Mouse (Mus musculus) erythroblast, embryonic 14.5 days (primary cell): ENCODE results near the gene Dnah8.

Experiments
- GATA1 ChIP-seq: IDR thresholded peaks from 2 replicates; pipeline ENCODE4 v1.6.1; 2012; ENCODE audit warnings: low read length, inconsistent platforms, mixed read lengths
- TAL1 ChIP-seq: IDR thresholded peaks from 3 replicates; pipeline ENCODE4 v1.6.1; 2012; ENCODE audit warnings: low read length, inconsistent platforms, mixed read lengths

GRCm38 (mm10) chr17:30880391-30880790 lies 256.2 kb downstream of the Dnah8 start:
- no peak for TF ChIP-seq GATA1
- TF ChIP-seq TAL1: no peak
